Mouse (Mus musculus): ENCODE data around the gene Tex16. TPM values are rescaled to one million over a fixed set of nuclear protein-coding genes. Genes with fewer than 3 reads are reported as not detected.

Gene Tex16
- not detected in 2 replicates for polyA plus RNA-seq (2012; rRNA removed)

- H3K27ac ChIP-seq (ENCODE audit: insufficient read depth, low read depth, low read length): no peak within 1 kb of the TSS
- no peaks in the 10 kb centered on the region for H3K4me1 ChIP-seq (ENCODE audit: control insufficient read depth, insufficient read depth, insufficient read length, low read length)
- TF ChIP-seq POLR2A (IDR thresholded peaks at IDR 0.05; ENCODE audit: low read depth, low read length): no peak
- no peak for TF ChIP-seq CTCF (IDR thresholded peaks at IDR 0.05; ENCODE audit: extremely low read depth, insufficient read length, insufficient replicate concordance, low read depth, low read length)
These were observed at the start of gene Tex16 for GRCm38 (mm10) chrX:112010707-112011106. Gene Tex16, plus strand, starts transcription at chrX:112011007.

GRCm38 (mm10) chrX:111999661-112000060 is 11.1 kb upstream of the Tex16 start:
- H3K36me3 ChIP-seq (ENCODE audit: control insufficient read depth, insufficient read depth, low read length): no peaks in the 10 kb centered on the region
- WGBS: 22% methylated on average over 1 of the region's 1 CpGs
- H3K4me1 ChIP-seq (ENCODE audit: control insufficient read depth, insufficient read depth, insufficient read length, low read length): no peaks in the 10 kb centered on the region
- H3K4me3 ChIP-seq (ENCODE audit: low read depth, low read length): no peak overlapping the region
- no peak for TF ChIP-seq CTCF (IDR thresholded peaks at IDR 0.05; ENCODE audit: extremely low read depth, insufficient read length, insufficient replicate concordance, low read depth, low read length)
- TF ChIP-seq POLR2A (IDR thresholded peaks at IDR 0.05; ENCODE audit: low read depth, low read length): no peak
- no peaks in the 10 kb centered on the region for H3K27me3 ChIP-seq (ENCODE audit: control insufficient read depth, insufficient read depth, low read length)
- H3K27ac ChIP-seq (ENCODE audit: insufficient read depth, low read depth, low read length): no peak overlapping the region

More at GRCm38 (mm10) chrX:112010707-112011106, at the start of gene Tex16:
- Histone ChIP-seq H3K4me3 (ENCODE audit: low read depth, low read length) (no peak within 1 kb of the TSS), H3K36me3 (ENCODE audit: control insufficient read depth, insufficient read depth, low read length) (no peaks in the 10 kb centered on the region), H3K27me3 (ENCODE audit: control insufficient read depth, insufficient read depth, low read length) (no peaks in the 10 kb centered on the region)

Other genes starting within 250 kb of the Tex16 start
- gene Gm45194, start 119.6 kb upstream of the Tex16 start, polyA plus RNA-seq (2012; rRNA removed): not detected in 2 replicates
- not detected in 2 replicates for gene 4933403O08Rik, start 228.0 kb downstream of the Tex16 start, polyA plus RNA-seq (2012; rRNA removed)

All from small intestine, adult 2 months (tissue).